Mouse (Mus musculus): ENCODE results near the gene Cd200r4.

Cd200r4 gene

GRCm38 (mm10) chr16:44877595-44877994 is 66.1 kb downstream of the Cd200r4 start:
- WGBS = 92% methylated on average over 6 of the region's 6 CpGs
